Mouse (Mus musculus) urinary bladder, postnatal 25 days (tissue): ENCODE results near the gene M1ap.

Experiments
- DNase-seq: peaks from one replicate; pipeline ENCODE4 v3.0.0; 2022; ENCODE audit warnings: low spot score

Gene M1ap

GRCm38 (mm10) chr6:83034463-83035055 lies 87.9 kb downstream of the M1ap start:
- no peak for DNase-seq

GRCm38 (mm10) chr6:83037188-83037587 lies 90.5 kb downstream of the M1ap start:
- no peak for DNase-seq

- DNase-seq = peak; percentile 92
These were observed 91.9 kb downstream of the M1ap start for GRCm38 (mm10) chr6:83038496-83039012.

GRCm38 (mm10) chr6:83040601-83041000 lies 93.9 kb downstream of the M1ap start:
- no peak for DNase-seq

GRCm38 (mm10) chr6:83043561-83043960 lies 96.9 kb downstream of the M1ap start:
- no peak for DNase-seq

GRCm38 (mm10) chr6:83043993-83044392 lies 97.3 kb downstream of the M1ap start:
- DNase-seq = no peak

GRCm38 (mm10) chr6:83044742-83045141 lies 98.0 kb downstream of the M1ap start:
- no peak for DNase-seq

- DNase-seq = no peak
These were observed 102.7 kb downstream of the M1ap start for GRCm38 (mm10) chr6:83049367-83049766.

GRCm38 (mm10) chr6:83053136-83053960 lies 106.6 kb downstream of the M1ap start:
- peak; percentile 27 for DNase-seq

GRCm38 (mm10) chr6:83054074-83054851 lies 107.6 kb downstream of the M1ap start, which contains the start of gene Aup1:
TSS of gene Aup1 (plus strand) at chr6:83054521.
- peak; percentile 93 for DNase-seq

- DNase-seq = no peak
These were observed 108.2 kb downstream of the M1ap start, which contains the start of gene Htra2 for GRCm38 (mm10) chr6:83054871-83055431. TSS of gene Htra2 (minus strand) at chr6:83055273.

GRCm38 (mm10) chr6:83057790-83058189 lies 111.1 kb downstream of the M1ap start, which contains the start of gene Dqx1:
TSS of gene Dqx1 (plus strand) at chr6:83057844.
- no peak for DNase-seq

- DNase-seq = no peak
These were observed 112.0 kb downstream of the M1ap start for GRCm38 (mm10) chr6:83058725-83059124.

GRCm38 (mm10) chr6:83065995-83066394 lies 119.3 kb downstream of the M1ap start:
- DNase-seq = no peak

GRCm38 (mm10) chr6:83066441-83066840 lies 119.7 kb downstream of the M1ap start:
- DNase-seq = no peak

- no peak for DNase-seq
These were observed 121.5 kb downstream of the M1ap start for GRCm38 (mm10) chr6:83068221-83068620.

GRCm38 (mm10) chr6:83068706-83069487 lies 122.2 kb downstream of the M1ap start:
- DNase-seq = no peak

GRCm38 (mm10) chr6:83069488-83070246 lies 123.0 kb downstream of the M1ap start:
- DNase-seq = no peak

- no peak for DNase-seq
These were observed 123.4 kb downstream of the M1ap start, which contains the start of gene Tlx2 for GRCm38 (mm10) chr6:83070247-83070310. TSS of gene Tlx2 (minus strand) at chr6:83070293.

- no peak for DNase-seq
These were observed 123.9 kb downstream of the M1ap start for GRCm38 (mm10) chr6:83070311-83071219.
